Mouse (Mus musculus) common myeloid progenitor, adult 5-6 weeks (primary cell): Measurements from ENCODE around the gene Slc36a4. TPM values are rescaled to one million over a fixed set of nuclear protein-coding genes. Genes with fewer than 3 reads are reported as not detected.

Experiments
- ATAC-seq: replicated peaks from 2 replicates; pipeline ENCODE4 v1.8.0; 2016; ENCODE audit warnings: low read depth, mild to moderate bottlenecking, moderate TSS enrichment, inconsistent platforms; ENCODE audit not compliant: poor library complexity, severe bottlenecking
- total RNA-seq: library from RNA; stranded (forward); fragments of 200-1000, 187-1606 nt; gene quantifications from 2 replicates; pipeline ENCODE4 v1.2.3, GENCODE M21; 2017

Slc36a4 gene
- total RNA-seq, 1 experiment from 2014 or later = 7.2 TPM

GRCm38 (mm10) chr9:15721226-15721833 is 11.8 kb downstream of the Slc36a4 start:
- ATAC-seq = no peak

- no peak for ATAC-seq
Observed at GRCm38 (mm10) chr9:15722506-15722905, 13.0 kb downstream of the Slc36a4 start.

- ATAC-seq = no peak
Observed at GRCm38 (mm10) chr9:15727168-15727567, 17.6 kb downstream of the Slc36a4 start.

- ATAC-seq = no peak
Observed at GRCm38 (mm10) chr9:15731758-15732748, 22.5 kb downstream of the Slc36a4 start.

GRCm38 (mm10) chr9:15734056-15734866 is 24.7 kb downstream of the Slc36a4 start:
- no peak for ATAC-seq

- ATAC-seq = no peak
Observed at GRCm38 (mm10) chr9:15734867-15735131, 25.3 kb downstream of the Slc36a4 start.

GRCm38 (mm10) chr9:15737522-15737921 is 28.0 kb downstream of the Slc36a4 start:
- ATAC-seq = no peak

- no peak for ATAC-seq
Observed at GRCm38 (mm10) chr9:15741428-15741827, 31.9 kb downstream of the Slc36a4 start.

- no peak for ATAC-seq
Observed at GRCm38 (mm10) chr9:15741931-15742330, 32.4 kb downstream of the Slc36a4 start.

- no peak for ATAC-seq
Observed at GRCm38 (mm10) chr9:15745985-15746607, 36.6 kb downstream of the Slc36a4 start.

GRCm38 (mm10) chr9:15746636-15747035 is 37.1 kb downstream of the Slc36a4 start:
- ATAC-seq = no peak

- ATAC-seq = no peak
Observed at GRCm38 (mm10) chr9:15748383-15748782, 38.8 kb downstream of the Slc36a4 start.

GRCm38 (mm10) chr9:15759318-15759717 is 49.8 kb downstream of the Slc36a4 start:
- no peak for ATAC-seq

- no peak for ATAC-seq
Observed at GRCm38 (mm10) chr9:15766379-15766778, 56.8 kb downstream of the Slc36a4 start.

- ATAC-seq = no peak
Observed at GRCm38 (mm10) chr9:15766821-15767220, 57.3 kb downstream of the Slc36a4 start.

GRCm38 (mm10) chr9:15772766-15773165 is 63.2 kb downstream of the Slc36a4 start:
- ATAC-seq = no peak

GRCm38 (mm10) chr9:15773426-15773825 is 63.9 kb downstream of the Slc36a4 start:
- ATAC-seq = no peak

GRCm38 (mm10) chr9:15774911-15775310 is 65.4 kb downstream of the Slc36a4 start:
- no peak for ATAC-seq

- ATAC-seq = no peak
Observed at GRCm38 (mm10) chr9:15781936-15782335, 72.4 kb downstream of the Slc36a4 start.

GRCm38 (mm10) chr9:15786192-15786591 is 76.7 kb downstream of the Slc36a4 start:
- no peak for ATAC-seq
